Mouse (Mus musculus): Measurements from ENCODE around the gene Fam189a1. TPM values are rescaled to one million over a fixed set of nuclear protein-coding genes. Genes with fewer than 3 reads are reported as not detected.

The Fam189a1 gene
- total RNA-seq, 2 experiments from 2014 or later = not detected

DNA sequence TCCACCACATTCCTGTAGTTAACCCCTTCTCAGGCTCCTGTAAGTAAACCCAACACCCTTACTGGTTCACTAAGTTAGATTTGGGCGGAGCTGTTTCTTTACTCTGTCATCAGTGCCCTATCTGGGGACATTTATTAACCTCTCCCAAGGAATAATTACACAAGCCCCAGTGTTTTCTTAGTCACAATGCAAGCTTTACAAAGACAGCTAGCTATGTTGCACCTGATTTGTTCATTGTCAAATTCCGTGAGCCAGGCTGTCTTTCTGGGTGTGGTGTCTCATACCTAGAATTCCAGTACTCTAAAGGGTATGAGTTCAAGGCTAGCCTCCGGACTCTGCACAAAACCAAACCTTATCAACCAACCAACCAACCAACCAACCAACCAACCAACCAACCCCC lies 250.9 kb downstream of the Fam189a1 start:
- no peak for ATAC-seq (replicated peaks; ENCODE audit: poor library complexity, severe bottlenecking)

DNA sequence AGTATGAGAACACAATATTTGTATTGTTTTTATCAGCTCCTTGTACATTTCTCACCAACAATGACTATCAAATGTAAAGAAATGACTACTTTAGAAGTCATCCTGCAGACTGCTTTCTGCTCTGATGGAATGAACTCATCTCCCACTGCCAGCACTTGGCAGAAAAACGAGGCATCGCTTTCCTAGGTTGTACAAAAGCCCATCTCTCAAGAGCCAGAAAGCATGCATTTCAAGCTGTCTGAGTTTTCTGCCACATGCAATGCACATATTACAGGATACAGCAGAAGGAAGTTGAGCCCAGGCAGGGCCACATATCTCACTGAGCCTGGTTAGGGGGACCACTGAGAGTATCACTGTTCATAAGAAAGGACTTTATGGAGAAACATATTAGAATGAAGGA lies 256.1 kb downstream of the Fam189a1 start:
- ATAC-seq (replicated peaks; ENCODE audit: poor library complexity, severe bottlenecking) = no peak

DNA sequence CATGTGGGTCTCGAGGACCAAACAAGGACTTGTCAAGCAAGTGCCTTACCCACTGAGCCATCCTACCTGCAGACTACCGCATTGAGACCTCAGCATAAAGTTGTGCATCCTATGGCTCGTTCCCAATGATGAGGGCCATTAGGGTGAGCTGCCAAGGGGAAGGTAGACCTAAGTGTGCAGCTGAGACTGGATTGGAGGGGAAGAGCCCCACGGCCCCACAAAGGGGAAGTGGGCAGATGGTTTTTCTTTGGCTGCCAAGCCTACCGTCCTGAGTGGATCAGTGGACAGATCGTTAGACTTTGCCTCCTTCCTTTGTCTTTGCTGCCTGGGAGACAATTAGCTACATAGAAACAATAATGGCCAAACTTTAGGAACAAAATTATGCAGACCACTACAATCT lies 259.8 kb downstream of the Fam189a1 start:
- ATAC-seq (replicated peaks; ENCODE audit: poor library complexity, severe bottlenecking) = peak; percentile 63

DNA sequence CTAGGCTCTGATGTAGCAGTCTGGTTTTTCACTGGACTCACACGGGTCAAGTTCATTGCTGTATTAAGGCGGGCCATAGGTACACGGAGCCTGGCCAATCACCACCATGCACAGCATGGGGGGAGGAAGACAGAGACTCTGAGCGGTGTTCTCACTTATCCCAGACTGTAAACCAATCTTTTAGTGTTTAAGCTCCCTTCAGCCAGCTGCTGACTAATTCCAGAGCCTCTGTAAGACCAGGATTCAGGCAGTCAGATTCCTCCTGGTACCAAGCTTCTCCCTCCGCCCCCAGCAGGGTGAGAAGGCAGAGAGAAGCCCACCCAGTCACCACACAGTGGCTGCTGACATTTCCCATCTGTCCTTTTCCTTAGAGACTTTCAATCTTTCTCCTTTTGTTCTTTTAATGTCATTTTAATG lies 260.7 kb downstream of the Fam189a1 start:
- ATAC-seq (replicated peaks; ENCODE audit: poor library complexity, severe bottlenecking) = no peak

DNA sequence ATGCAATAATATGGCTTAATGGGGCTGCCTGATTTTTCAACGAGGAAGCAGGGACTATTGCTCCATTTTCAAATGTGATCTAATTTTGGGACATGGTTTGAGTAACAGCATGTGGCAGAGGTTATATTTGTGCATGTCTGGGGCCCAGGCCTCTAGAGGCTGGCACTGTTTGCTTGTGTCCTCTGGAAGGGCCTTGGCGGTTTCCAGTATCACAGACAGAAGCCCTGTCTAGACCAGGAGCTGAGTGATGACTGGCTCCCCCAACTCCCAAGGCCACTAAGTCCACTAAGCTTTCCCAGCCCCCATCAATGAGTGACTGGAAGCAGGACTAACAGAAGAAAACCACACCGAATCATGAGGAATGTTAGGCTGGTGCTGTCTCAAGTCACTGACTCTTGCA lies 265.2 kb downstream of the Fam189a1 start:
- no peak for ATAC-seq (replicated peaks; ENCODE audit: poor library complexity, severe bottlenecking)

DNA sequence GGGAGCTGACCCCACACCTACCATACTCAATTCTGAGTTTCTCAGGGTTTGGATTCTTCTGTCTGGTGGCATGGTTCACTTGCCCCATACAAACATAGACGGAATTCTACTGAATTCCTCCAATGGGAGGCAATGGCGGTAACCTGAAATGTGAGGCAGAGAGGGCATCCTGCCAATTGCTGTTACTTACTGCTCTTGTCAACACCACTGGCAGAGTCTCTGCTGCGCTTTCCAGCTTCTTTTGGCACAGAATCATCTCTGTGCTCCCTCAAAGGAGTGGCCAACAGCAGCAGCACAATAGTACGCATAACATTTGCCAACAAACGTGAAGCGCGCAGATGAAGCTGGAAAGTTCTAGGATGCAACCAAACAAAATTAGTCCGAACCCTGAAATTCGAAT lies 266.5 kb downstream of the Fam189a1 start:
- no peak for ATAC-seq (replicated peaks; ENCODE audit: poor library complexity, severe bottlenecking)

DNA sequence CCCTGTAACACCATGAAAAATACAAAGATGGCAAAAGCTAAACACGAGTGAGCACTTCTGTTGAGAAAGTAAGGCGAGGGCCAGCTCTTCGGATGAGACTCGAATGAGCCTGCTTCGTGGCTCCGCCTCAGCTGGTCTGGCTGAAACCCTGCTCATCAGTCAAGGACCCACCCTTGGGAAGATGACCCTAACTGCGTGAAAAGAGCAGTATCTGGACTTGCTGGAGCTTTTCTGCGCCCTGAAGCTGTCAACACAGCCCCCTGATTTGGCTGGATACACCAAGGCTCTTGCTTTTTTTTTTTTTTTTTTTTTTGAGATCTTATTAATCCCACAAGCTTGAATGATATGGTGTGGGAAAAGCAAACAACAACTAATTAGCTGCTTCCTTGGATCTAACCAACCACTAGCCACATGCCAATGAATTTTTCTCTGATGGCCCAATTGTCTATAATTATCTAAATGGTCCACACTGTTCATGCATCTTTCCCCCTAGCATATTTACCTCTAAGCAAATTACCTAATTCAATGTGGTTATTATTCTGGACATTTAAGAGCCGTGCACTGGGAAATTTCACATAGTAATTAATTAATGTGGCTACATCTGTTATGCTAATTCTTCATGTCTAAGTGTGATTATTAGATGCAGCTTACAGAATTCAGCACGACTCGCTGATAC lies 272.0 kb downstream of the Fam189a1 start:
- ATAC-seq (replicated peaks; ENCODE audit: poor library complexity, severe bottlenecking) = no peak

DNA sequence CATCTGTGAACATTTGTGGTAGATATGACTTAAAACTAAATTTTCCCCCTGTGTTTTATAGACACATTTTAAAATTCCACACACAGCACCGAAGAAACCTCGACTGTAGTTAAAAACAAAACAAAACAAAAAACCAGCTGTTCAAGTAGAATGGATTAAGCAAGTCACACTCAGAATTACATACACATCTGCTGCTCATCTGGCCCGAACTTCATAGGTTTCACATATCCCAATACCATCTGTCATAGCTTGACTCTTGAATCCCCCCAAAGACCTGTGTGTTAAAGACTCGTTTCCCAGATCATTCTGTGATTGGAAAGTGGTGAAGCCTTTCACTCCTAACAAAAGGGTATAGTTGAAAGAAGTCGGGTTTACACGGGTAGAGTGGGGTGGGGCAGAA lies 274.1 kb downstream of the Fam189a1 start:
- no peak for ATAC-seq (replicated peaks; ENCODE audit: poor library complexity, severe bottlenecking)

DNA sequence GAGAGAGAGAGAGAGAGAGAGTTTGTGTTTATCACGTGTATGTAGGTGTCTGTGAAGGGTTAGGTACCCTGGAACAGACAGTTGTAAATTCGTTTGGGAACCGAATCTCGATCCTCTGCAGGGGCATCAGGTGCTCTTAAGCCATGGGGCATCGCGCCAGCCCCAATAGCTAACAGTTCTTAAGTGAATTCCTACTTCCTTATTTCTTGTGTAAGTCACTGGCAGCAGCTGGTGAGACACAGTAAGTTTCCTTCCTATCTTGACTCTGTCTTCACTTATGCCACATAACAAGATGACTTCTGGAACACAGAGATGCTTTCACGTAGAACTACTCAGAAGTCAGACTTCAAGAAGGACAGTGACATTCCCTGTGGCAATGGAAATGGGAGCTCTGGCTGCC lies 275.0 kb downstream of the Fam189a1 start:
- ATAC-seq (replicated peaks; ENCODE audit: poor library complexity, severe bottlenecking) = peak; percentile 98

DNA sequence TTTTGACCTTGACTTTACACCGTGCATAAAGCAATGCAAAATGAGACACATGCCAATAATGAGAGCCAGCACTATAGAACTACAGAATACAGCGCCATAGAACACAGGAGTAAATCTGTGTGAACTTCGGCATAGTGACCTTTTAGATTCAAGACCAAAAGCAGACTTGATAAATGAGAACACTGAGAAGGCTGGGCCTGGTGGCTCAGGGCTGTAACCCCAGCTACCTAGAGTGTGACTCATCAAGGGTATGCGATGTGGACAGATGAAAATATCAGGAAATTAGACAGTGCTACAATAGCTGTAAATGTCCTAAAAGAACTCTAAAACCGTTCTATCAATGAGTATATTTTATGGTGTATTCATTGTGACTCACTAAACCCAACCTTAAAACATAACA lies 276.0 kb downstream of the Fam189a1 start:
- ATAC-seq (replicated peaks; ENCODE audit: poor library complexity, severe bottlenecking) = no peak

DNA sequence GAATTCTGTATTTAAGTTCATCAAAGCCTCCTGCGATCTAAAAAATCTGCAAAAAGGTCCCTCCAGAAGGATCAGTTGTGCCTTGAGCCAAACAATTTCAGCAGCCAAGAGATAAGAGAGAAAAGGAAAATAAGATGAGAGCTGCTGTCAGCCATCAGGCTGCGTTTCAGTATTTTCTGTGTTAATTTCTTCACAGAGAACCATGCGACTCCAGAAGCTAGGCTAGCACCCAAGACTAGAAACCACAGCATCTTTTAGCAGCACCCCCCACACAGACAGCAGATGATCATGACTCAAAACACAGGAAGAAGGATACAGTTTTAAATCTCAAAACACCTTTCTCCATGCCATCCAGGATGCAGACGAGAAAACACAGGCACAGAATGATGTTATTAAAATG lies 281.4 kb downstream of the Fam189a1 start:
- no peak for ATAC-seq (replicated peaks; ENCODE audit: poor library complexity, severe bottlenecking)

DNA sequence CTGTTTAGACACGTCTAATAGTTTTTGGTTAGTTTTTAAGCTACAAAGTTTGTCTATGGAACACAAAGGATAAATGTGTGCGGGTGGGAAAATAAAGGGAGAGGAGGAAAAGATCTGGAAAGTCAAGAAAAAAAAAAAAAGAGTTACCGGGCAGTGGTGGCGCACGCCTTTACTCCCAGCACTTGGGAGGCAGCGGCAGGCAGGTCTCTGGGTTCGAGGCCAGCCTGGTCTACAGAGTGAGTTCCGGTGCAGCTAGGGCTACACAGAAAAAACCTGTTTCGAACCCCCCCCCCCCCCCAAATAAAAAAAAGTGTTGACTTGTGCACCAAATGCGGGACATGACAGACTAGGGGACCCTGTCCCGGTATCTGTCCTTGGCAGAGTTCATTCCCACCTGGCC lies 283.1 kb downstream of the Fam189a1 start:
- no peak for ATAC-seq (replicated peaks; ENCODE audit: poor library complexity, severe bottlenecking)

DNA sequence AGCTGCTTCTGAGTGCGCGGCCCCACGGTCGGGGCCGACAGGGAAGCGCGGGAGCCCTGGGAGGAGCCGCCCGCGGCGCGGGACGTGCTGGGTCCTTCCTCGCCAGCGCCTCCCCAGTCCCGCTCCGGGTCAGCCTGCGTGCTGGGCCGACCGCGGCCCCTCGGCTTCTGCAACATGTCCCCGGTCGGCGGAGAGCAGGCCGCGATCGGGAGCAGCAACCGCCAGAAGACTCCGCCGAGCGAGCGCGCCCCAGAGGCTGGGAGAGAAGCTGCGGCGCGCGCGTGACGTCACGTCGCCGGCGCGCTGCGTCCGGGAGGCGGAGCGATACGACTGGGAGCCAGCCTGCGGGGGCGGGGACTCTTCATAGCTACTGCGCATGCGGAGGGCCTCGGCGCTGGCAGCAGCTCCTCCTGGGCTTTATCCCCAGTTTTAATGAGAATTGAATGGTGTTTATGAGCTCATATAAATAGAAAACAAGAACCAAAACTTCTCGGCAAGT lies 283.6 kb downstream of the Fam189a1 start, which contains the start of gene Nsmce3:
Gene Nsmce3 (minus strand): TSS at position 255 of the 499 bp plus-strand sequence.
- peak; percentile 96 for ATAC-seq (replicated peaks; ENCODE audit: poor library complexity, severe bottlenecking)

DNA sequence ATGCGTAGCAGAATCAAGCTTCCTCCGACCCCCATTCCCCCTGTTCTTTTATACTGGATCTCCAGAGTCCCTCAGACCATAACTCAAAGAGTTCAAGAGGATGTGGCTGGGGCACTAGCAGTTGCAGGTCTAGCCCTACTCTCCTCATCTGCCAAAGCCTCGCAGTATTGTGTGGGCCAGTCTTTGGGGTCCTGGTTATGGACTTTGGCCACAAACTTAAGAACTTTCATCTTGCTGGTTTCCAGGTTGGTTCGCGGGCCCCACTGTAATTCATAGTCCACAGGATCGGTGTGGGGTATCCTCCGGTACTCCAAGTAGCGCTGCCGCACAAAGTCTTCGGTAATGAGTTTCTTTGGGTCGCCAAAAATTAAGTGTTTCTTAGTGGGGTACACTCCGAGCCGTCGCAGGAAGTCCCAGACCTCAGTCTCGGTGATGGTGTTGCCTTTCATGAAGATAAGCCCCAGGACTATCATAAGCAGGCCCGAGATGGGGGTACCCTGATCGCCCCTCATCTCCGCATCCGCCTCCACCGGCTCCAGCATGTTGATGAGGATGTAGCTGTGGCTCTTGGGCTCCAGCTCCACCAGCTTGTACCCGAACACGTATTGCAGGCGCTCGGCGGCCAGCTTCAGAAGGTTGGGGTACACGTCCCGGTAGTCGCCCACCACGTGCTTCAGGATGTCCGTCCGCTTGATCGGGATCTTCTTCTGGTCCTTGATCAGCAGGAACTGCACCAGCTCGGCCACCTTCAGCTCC lies 284.2 kb downstream of the Fam189a1 start:
- peak; percentile 15 for ATAC-seq (replicated peaks; ENCODE audit: poor library complexity, severe bottlenecking)

DNA sequence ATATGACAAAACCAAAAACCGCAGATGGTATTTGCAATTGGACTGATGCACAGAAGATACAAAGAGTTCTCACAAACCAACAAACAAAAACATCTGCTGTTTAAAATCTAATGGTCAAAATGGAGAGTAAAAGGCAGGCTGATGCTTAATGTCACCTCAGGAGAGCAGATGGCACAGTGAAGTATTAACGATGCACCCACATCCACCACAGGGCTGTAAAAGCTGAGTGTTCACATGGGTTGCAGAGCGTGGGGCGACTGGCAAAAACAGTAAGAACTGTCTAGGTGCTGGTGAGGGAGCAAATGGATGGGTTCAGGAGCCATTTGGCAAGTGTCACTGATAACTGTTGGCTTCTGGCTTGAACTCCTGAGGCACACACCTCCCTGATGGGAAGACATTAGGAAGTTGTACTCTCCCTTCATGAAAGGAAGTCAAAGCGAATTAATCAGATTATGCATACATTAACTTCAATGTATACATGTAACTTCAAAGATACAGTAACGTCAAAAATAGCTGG lies 286.8 kb downstream of the Fam189a1 start:
- no peak for ATAC-seq (replicated peaks; ENCODE audit: poor library complexity, severe bottlenecking)

DNA sequence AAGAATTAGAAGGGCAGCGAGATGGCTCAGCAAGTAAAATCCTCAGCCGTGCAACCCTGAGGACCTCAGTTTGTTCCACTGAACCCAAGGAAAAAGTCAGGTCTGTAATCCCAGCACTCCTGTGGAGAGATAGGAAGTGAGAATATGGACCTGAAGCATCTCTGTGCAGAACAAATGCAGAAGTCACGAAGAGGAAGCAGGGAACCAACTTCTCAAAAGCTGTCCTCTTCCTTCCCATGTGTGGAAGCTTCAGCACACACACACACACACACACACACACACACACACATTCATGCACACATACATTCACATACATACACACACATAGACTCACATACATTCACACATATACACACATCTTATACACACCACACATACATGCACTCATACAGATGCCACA lies 292.8 kb downstream of the Fam189a1 start:
- peak; percentile 67 for ATAC-seq (replicated peaks; ENCODE audit: poor library complexity, severe bottlenecking)

DNA sequence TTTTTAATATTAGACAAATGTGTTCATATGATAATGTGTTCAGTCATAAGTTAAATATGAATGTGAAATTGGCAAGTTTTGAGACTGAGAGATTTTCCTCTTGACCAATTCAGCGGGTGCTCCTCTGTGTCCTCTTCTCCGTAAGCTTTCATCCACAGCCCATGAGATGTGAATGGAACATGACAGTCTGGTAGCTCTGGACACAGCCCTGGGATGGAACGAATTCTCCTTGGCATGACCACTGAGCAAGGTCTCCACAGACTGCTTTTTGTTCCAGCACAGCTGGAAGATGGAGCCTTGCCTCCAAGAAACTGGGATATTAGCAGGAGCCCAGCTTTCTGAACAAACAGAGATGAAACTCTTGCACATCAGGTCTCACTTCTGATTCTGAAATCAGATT lies 293.4 kb downstream of the Fam189a1 start:
- no peak for ATAC-seq (replicated peaks; ENCODE audit: poor library complexity, severe bottlenecking)

DNA sequence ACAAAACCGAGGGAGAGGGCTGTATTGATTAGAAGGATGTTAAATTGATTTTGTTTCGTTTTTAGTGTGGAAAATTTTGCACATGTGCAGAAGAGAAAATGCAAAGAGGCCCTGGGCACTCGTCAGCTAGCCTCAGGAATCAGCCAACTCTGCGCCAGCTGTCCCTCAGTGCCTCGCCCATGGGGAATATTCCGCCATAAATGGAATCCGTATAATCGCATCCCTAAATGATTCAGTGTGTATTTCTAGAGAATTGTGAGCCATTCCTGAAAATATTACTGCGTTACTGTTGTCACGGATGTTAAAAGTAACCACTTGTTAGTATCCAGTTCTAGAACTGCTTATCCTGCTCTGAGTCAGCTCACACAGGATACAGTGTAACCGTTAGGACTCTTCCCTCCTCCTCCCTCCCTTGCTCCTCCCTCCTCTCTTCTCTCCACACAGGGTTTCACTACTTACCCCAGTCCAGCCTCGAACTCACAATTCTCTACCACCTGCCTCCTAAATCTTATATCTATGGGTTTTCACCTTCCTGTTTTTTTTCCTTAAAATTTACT lies 299.8 kb downstream of the Fam189a1 start:
- ATAC-seq (replicated peaks; ENCODE audit: poor library complexity, severe bottlenecking) = no peak

DNA sequence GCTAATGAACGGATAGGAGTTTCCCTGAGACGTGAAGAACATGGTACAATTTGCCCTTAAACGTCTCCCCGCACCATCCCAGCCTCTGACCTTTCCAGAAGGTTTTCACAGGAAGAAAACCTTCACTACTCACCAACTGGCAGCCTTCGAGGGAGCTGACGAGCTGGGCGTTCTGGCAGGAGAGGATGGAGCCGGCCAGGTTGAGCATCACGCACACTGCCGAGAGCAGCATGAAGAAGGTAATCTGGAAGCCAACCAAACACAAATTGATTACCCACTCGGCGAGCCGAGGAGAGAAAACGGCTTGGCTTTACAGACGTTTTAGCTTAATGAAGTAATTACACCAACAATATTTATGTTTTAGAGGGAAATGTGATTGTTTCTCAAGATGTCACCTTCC lies 300.4 kb downstream of the Fam189a1 start:
- ATAC-seq (replicated peaks; ENCODE audit: poor library complexity, severe bottlenecking) = no peak

DNA sequence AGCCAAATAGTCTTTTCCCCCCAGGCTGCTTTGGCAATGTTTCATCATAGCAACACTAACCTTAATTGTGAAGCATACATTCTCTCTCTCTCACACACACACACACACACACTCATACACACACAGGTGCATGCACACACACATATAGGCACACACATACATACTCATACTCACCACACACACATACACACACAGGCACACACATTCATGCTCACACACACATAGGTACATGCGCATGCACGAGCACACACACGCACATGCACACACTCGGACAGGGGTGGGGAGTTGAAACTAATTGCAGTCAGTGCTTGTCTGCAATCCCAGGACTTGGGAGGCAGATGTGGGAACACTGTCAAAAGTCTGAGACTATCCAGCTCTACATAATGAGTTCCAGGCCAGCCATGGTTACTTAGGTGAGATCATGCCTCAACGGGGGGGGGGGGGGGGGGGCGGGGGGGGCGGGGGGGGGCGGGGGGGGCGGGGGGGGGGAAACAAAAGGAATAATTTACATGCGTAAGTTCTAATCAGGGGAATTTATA lies 300.9 kb downstream of the Fam189a1 start:
- ATAC-seq (replicated peaks; ENCODE audit: poor library complexity, severe bottlenecking) = no peak

DNA sequence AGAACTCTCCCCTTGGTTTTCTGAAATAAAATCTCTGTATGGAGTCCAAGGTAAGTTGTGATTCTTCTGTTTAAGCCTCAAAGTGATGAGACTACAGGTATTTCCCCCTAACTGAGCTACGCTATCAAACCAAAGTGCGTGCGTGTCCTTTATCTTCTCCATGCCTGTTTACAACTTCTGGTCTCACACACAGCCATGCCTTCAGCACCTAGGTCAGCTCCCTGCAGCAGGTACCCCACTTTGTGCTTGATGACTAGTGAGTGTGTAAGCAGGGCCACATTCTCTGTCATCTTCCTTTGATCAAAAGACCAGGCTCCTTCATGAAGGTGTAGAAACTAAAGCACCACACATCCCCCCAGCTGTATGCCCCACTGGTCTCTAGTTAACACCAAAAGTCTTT lies 305.6 kb downstream of the Fam189a1 start:
- no peak; the same call in 1 of the 2 replicates for ATAC-seq (replicated peaks; ENCODE audit: poor library complexity, severe bottlenecking)
